Mouse (Mus musculus) neural tube, embryonic 12.5 days (tissue): ENCODE results near the gene Lsm4. TPM values are rescaled to one million over a fixed set of nuclear protein-coding genes. Genes with fewer than 3 reads are reported as not detected.

Source experiments
- ATAC-seq: fragments of 200-750 bp; cut with Nextera tagmentation; 2 replicates; pipeline ENCODE4 v1.8.0; 2017; ENCODE audit warnings: low read depth, mild to moderate bottlenecking, moderate TSS enrichment, moderate library complexity; ENCODE audit not compliant: low FRiP score
- H3K27ac ChIP-seq: fragments of 300-500 bp; sonication (generic); 2 replicates; pipeline ENCODE4 v1.5.1; 2016
- H3K27me3 ChIP-seq: fragments of 300-500 bp; sonication (generic); replicated peaks from 2 replicates; pipeline ENCODE4 v1.6.1; 2016; ENCODE audit warnings: mild to moderate bottlenecking
- H3K36me3 ChIP-seq: fragments of 300-500 bp; sonication (generic); 2 replicates; pipeline ENCODE4 v1.6.1; 2016; ENCODE audit warnings: mild to moderate bottlenecking
- H3K4me1 ChIP-seq: fragments of 300-500 bp; sonication (generic); 2 replicates; pipeline ENCODE4 v1.6.1; 2016
- H3K4me2 ChIP-seq: fragments of 300-500 bp; sonication (generic); replicated peaks from 2 replicates; pipeline ENCODE4 v1.6.1; 2016; ENCODE audit warnings: mild to moderate bottlenecking
- H3K4me3 ChIP-seq: fragments of 300-500 bp; sonication (generic); 2 replicates; pipeline ENCODE4 v1.5.1; 2016
- H3K9ac ChIP-seq: fragments of 300-500 bp; sonication (generic); 2 replicates; pipeline ENCODE4 v1.6.1; 2016; ENCODE audit warnings: mild to moderate bottlenecking
- H3K9me3 ChIP-seq: fragments of 300-500 bp; sonication (generic); 2 replicates; pipeline ENCODE4 v1.6.1; 2016; ENCODE audit warnings: mild to moderate bottlenecking
- WGBS: fragments of 180-500 bp; shearing (Covaris S2); methylation state at CpG from one replicate; pipeline ENCODE4 v1.1.7; 2016; 5-methylcytosine and 5-hydroxymethylcytosine counted together
- polyA plus RNA-seq: library from polyadenylated mRNA; unstranded; fragments of >200 nt; fragmentation: Nextera tagmentation; extraction: Ambion mirVana; gene quantifications from 2 replicates; pipeline ENCODE4 v1.2.1, GENCODE M21; 2016

Lsm4 gene
- polyA plus RNA-seq, 1 experiment from 2014 or later, result 277 TPM

DNA sequence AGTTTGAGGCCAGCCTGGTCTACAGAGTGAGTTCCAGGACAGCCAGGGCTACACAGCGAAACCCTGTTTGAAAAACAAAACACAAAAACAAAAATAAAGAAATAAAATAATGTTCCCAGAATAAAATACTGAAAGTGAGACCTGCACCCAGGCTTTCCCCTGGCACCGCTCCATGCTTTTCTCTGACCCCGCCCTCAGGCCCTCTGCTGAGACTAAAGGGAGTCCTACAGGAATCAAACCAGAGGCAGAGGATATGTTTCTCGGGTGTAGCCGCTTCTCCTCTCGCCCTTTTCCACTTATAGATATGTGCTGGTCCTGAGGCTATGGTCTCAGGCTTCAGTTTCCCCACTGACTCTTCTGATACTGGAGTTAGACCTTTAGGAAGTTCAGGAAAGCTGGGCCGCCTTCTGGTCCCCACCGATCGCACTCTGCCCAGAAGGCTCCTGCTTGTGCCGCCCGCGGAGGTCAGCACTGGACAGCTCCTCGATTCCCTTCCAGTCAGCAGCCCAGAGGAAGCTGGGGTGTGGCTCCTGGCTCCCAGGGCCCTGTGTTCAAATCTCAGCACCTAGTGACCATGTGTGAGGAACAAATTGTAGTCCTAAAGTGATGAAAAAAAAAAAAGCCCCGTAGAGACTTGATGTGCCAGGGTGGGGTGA is 52.9 kb downstream of the Lsm4 start:
- no peak overlapping the region for H3K27ac ChIP-seq
- 29% methylated on average over 14 of the region's 14 CpGs for WGBS
- no peaks in the 10 kb centered on the region for H3K36me3 ChIP-seq
- peaks cover 44% of the 10 kb centered on the region for H3K27me3 ChIP-seq
- H3K9me3 ChIP-seq, result no peaks in the 10 kb centered on the region
- H3K4me1 ChIP-seq, result no peaks in the 10 kb centered on the region
- H3K4me3 ChIP-seq, result no peak overlapping the region
- no peak overlapping the region for H3K9ac ChIP-seq
- no peak overlapping the region for H3K4me2 ChIP-seq
- no peak for ATAC-seq

DNA sequence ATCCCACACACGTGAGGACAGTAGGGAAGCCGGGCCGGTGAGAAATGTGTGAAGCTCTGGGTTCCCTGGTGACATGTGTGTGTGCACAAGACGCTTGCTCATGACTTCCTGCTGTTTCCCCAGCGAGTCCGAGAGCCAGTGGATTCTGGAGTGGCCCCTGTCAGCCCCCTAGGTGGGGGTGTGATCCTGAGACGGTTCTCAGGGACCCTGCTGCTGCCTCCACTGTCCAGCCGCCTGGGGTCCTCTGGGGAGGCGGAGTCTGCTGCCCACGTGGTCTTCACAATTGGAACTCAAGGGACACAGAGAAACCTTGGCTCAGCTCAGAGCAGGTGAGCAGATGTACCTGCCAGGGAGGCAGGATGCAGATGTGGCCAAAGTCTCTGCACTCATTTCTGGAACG is 53.7 kb downstream of the Lsm4 start:
- Histone ChIP-seq H3K4me2 (no peak overlapping the region), H3K9me3 (no peaks in the 10 kb centered on the region), H3K36me3 (no peaks in the 10 kb centered on the region), H3K9ac (no peak overlapping the region), H3K27me3 (peaks cover 50% of the 10 kb centered on the region), H3K27ac (no peak overlapping the region), H3K4me1 (no peaks in the 10 kb centered on the region), H3K4me3 (no peak overlapping the region)
- 45% methylated on average over 11 of the region's 11 CpGs for WGBS
- no peak for ATAC-seq

Other genes with a start within 250 kb of the Lsm4 start
- gene Crtc1, start 233.7 kb upstream of the Lsm4 start, polyA plus RNA-seq, result 22.3 and 24.6 TPM in 2 replicates
- 20.4 and 22.5 TPM in 2 replicates for gene Klhl26, start 196.3 kb upstream of the Lsm4 start, polyA plus RNA-seq
- gene Tmem59l, start 185.9 kb upstream of the Lsm4 start, polyA plus RNA-seq, result 37.9 and 38.3 TPM in 2 replicates
- 1.9 and 4.5 TPM in 2 replicates for gene Crlf1, start 180.1 kb upstream of the Lsm4 start, polyA plus RNA-seq
- gene Rex1bd, start 166.5 kb upstream of the Lsm4 start, polyA plus RNA-seq, result 123 and 135 TPM in 2 replicates
- gene Uba52, start 162.4 kb upstream of the Lsm4 start, polyA plus RNA-seq, result 766 and 781 TPM in 2 replicates
- 349 and 353 TPM in 2 replicates for gene Fkbp8, start 145.5 kb upstream of the Lsm4 start, polyA plus RNA-seq
- 45.5 and 50.3 TPM in 2 replicates for gene Kxd1, start 145.3 kb upstream of the Lsm4 start, polyA plus RNA-seq
- gene Ell, start 133.8 kb upstream of the Lsm4 start, polyA plus RNA-seq, result 17.8 and 19.5 TPM in 2 replicates
- 116 TPM in 2 replicates for gene Isyna1, start 78.9 kb upstream of the Lsm4 start, polyA plus RNA-seq
- gene Ssbp4, start 64.4 kb upstream of the Lsm4 start, polyA plus RNA-seq, result 139 and 144 TPM in 2 replicates
- 0.68 and 1.3 TPM in 2 replicates for gene Lrrc25, start 57.1 kb upstream of the Lsm4 start, polyA plus RNA-seq
- gene Gdf15, start 40.8 kb upstream of the Lsm4 start, polyA plus RNA-seq, result 0.14 TPM in 1 of 2 replicates, not detected in the other
- gene Pgpep1, start 12.9 kb upstream of the Lsm4 start, polyA plus RNA-seq, result 181 and 188 TPM in 2 replicates
- 248 and 267 TPM in 2 replicates for gene Jund, start 25.7 kb downstream of the Lsm4 start, polyA plus RNA-seq
- gene Iqcn, start 30.2 kb downstream of the Lsm4 start, polyA plus RNA-seq, result 0.06 and 0.16 TPM in 2 replicates
- not detected in 2 replicates for gene Gm3336, start 45.3 kb downstream of the Lsm4 start, polyA plus RNA-seq
- gene Pde4c, start 50.5 kb downstream of the Lsm4 start, polyA plus RNA-seq, result 0.19 and 0.41 TPM in 2 replicates
- gene Rab3a, start 81.4 kb downstream of the Lsm4 start, polyA plus RNA-seq, result 184 and 199 TPM in 2 replicates
- gene Mpv17l2, start 87.7 kb downstream of the Lsm4 start, polyA plus RNA-seq, result 45.0 and 51.2 TPM in 2 replicates
- 84.0 and 84.6 TPM in 2 replicates for gene Pik3r2, start 103.5 kb downstream of the Lsm4 start, polyA plus RNA-seq
- gene Mast3, start 131.8 kb downstream of the Lsm4 start, polyA plus RNA-seq, result 15.9 and 17.4 TPM in 2 replicates
- gene Il12rb1, start 135.2 kb downstream of the Lsm4 start, polyA plus RNA-seq, result not detected in 2 replicates
- gene Arrdc2, start 166.5 kb downstream of the Lsm4 start, polyA plus RNA-seq, result 9.7 and 10.2 TPM in 2 replicates
- 24.8 and 26.4 TPM in 2 replicates for gene Kcnn1, start 190.0 kb downstream of the Lsm4 start, polyA plus RNA-seq
- 142 and 145 TPM in 2 replicates for gene Ccdc124, start 200.7 kb downstream of the Lsm4 start, polyA plus RNA-seq
- 0.91 and 1.5 TPM in 2 replicates for gene Slc5a5, start 219.5 kb downstream of the Lsm4 start, polyA plus RNA-seq
- gene Rpl18a, start 224.2 kb downstream of the Lsm4 start, polyA plus RNA-seq, result 2,364 and 2,595 TPM in 2 replicates
- gene Map1s, start 232.7 kb downstream of the Lsm4 start, polyA plus RNA-seq, result 59.3 and 62.6 TPM in 2 replicates